Mouse (Mus musculus) heart, embryonic 15.5 days (tissue): ENCODE measurements around the gene Adh6a. TPM values are rescaled to one million over a fixed set of nuclear protein-coding genes. Genes with fewer than 3 reads are reported as not detected.

Source experiments
- ATAC-seq: fragments of 200-750 bp; cut with Nextera tagmentation; replicated peaks from 2 replicates; pipeline ENCODE4 v1.8.0; 2017; ENCODE audit warnings: low read depth, moderate TSS enrichment; ENCODE audit not compliant: insufficient number of reproducible peaks, insufficient read depth, low FRiP score
- H3K27ac ChIP-seq: fragments of 300-500 bp; sonication (generic); 2 replicates; pipeline ENCODE4 v1.5.1; 2015; ENCODE audit warnings: mild to moderate bottlenecking, inconsistent platforms
- H3K27me3 ChIP-seq: fragments of 300-500 bp; sonication (generic); 2 replicates; pipeline ENCODE4 v1.6.1; 2015; ENCODE audit warnings: inconsistent platforms
- H3K36me3 ChIP-seq: fragments of 300-500 bp; sonication (generic); 2 replicates; pipeline ENCODE4 v1.6.1; 2015; ENCODE audit warnings: mild to moderate bottlenecking, inconsistent platforms
- H3K4me1 ChIP-seq: fragments of 300-500 bp; sonication (generic); replicated peaks from 2 replicates; pipeline ENCODE4 v1.6.1; 2015; ENCODE audit warnings: inconsistent platforms
- H3K4me2 ChIP-seq: fragments of 300-500 bp; sonication (generic); 2 replicates; pipeline ENCODE4 v1.6.1; 2015; ENCODE audit warnings: inconsistent platforms, mild to moderate bottlenecking, moderate library complexity
- H3K4me3 ChIP-seq: fragments of 300-500 bp; sonication (generic); 2 replicates; pipeline ENCODE4 v1.5.1; 2015; ENCODE audit warnings: mild to moderate bottlenecking, inconsistent platforms
- H3K9ac ChIP-seq: fragments of 300-500 bp; sonication (generic); 2 replicates; pipeline ENCODE4 v1.6.1; 2015; ENCODE audit warnings: mild to moderate bottlenecking, inconsistent platforms
- H3K9me3 ChIP-seq: fragments of 300-500 bp; sonication (generic); replicated peaks from 2 replicates; pipeline ENCODE4 v1.6.1; 2016; ENCODE audit warnings: inconsistent platforms
- WGBS: fragments of 180-500 bp; shearing (Covaris S2); methylation state at CpG from one replicate; pipeline ENCODE4 v1.1.7; 2015; ENCODE audit warnings: mixed read lengths; 5-methylcytosine and 5-hydroxymethylcytosine counted together
- polyA plus RNA-seq: library from polyadenylated mRNA; unstranded; fragments of >200 nt; fragmentation: Nextera tagmentation; extraction: Ambion mirVana; gene quantifications from 2 replicates; pipeline ENCODE4 v1.2.1, GENCODE M21; 2015

The Adh6a gene
- not detected in 2 replicates for polyA plus RNA-seq

- Histone ChIP-seq H3K4me2 (no peak within 1 kb of the TSS), H3K9me3 (no peaks in the 10 kb centered on the region), H3K27ac (no peak within 1 kb of the TSS), H3K4me1 (no peaks in the 10 kb centered on the region), H3K4me3 (no peak within 1 kb of the TSS), H3K27me3 (no peaks in the 10 kb centered on the region), H3K36me3 (no peaks in the 10 kb centered on the region), H3K9ac (no peak within 1 kb of the TSS)
- 74% methylated on average over 5 of the region's 5 CpGs for WGBS
- ATAC-seq, result no peak
Measured at GRCm38 (mm10) chr3:138312965-138313364, at the start of gene Adh6a. TSS of gene Adh6a (plus strand) at chr3:138313286.

- no peaks in the 10 kb centered on the region for H3K27me3 ChIP-seq
- no peaks in the 10 kb centered on the region for H3K9me3 ChIP-seq
- H3K36me3 ChIP-seq, result no peaks in the 10 kb centered on the region
- H3K4me2 ChIP-seq, result no peak overlapping the region
- H3K4me1 ChIP-seq, result no peaks in the 10 kb centered on the region
- WGBS, result 62% methylated on average over 3 of the region's 3 CpGs
- H3K9ac ChIP-seq, result no peak overlapping the region
- no peak overlapping the region for H3K27ac ChIP-seq
- ATAC-seq, result no peak
- H3K4me3 ChIP-seq, result no peak overlapping the region
Measured at GRCm38 (mm10) chr3:138264648-138265047, 48.4 kb upstream of the Adh6a start.

GRCm38 (mm10) chr3:138270507-138270906, 42.6 kb upstream of the Adh6a start:
- no peak overlapping the region for H3K9ac ChIP-seq
- 22% methylated on average over 1 of the region's 1 CpGs for WGBS
- no peaks in the 10 kb centered on the region for H3K9me3 ChIP-seq
- ATAC-seq, result no peak
- H3K4me2 ChIP-seq, result no peak overlapping the region
- H3K27ac ChIP-seq, result no peak overlapping the region
- no peaks in the 10 kb centered on the region for H3K36me3 ChIP-seq
- no peaks in the 10 kb centered on the region for H3K4me1 ChIP-seq
- no peak overlapping the region for H3K4me3 ChIP-seq
- no peaks in the 10 kb centered on the region for H3K27me3 ChIP-seq

GRCm38 (mm10) chr3:138271297-138271696, 41.8 kb upstream of the Adh6a start:
- H3K4me2 ChIP-seq, result no peak overlapping the region
- H3K27me3 ChIP-seq, result no peaks in the 10 kb centered on the region
- whole genome bisulfite sequencing, result 85% methylated on average over 2 of the region's 2 CpGs
- no peaks in the 10 kb centered on the region for H3K4me1 ChIP-seq
- no peaks in the 10 kb centered on the region for H3K36me3 ChIP-seq
- no peak overlapping the region for H3K9ac ChIP-seq
- no peak for ATAC-seq
- H3K27ac ChIP-seq, result no peak overlapping the region
- H3K9me3 ChIP-seq, result no peaks in the 10 kb centered on the region
- H3K4me3 ChIP-seq, result no peak overlapping the region

GRCm38 (mm10) chr3:138273080-138273479, 40.0 kb upstream of the Adh6a start:
- WGBS, result 77% methylated on average over 7 of the region's 7 CpGs
- Histone ChIP-seq H3K36me3 (no peaks in the 10 kb centered on the region), H3K4me2 (no peak overlapping the region), H3K9me3 (no peaks in the 10 kb centered on the region), H3K27ac (no peak overlapping the region), H3K4me3 (no peak overlapping the region), H3K27me3 (no peaks in the 10 kb centered on the region), H3K4me1 (0 out of 2 replicates have a peak, but pooled peaks cover 3% of the 10 kb centered on the region), H3K9ac (no peak overlapping the region)
- ATAC-seq, result no peak

DNA sequence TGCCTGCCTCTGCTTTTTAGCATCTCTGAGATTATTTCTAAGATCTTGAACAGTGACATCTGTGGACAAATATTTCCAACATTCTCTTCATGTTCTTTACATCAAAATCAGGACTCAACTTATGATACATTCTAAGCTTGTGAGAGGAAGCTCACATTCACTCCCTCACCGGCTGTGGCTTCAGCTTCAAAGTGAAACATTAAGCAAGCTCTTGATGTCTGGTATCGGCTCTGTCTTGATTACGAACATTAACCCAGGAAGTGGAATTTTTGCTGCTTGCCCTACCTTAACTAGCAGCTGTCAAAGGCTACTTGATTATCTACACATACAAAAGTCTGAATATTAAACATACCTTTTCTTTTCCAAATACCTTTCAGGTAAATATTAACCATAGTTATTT, 38.0 kb upstream of the Adh6a start:
- H3K4me2 ChIP-seq, result no peak overlapping the region
- 57% methylated on average over 3 of the region's 3 CpGs for WGBS
- no peaks in the 10 kb centered on the region for H3K27me3 ChIP-seq
- no peak for ATAC-seq
- no peak overlapping the region for H3K27ac ChIP-seq
- H3K4me1 ChIP-seq, result 0 out of 2 replicates have a peak, but pooled peaks cover 3% of the 10 kb centered on the region
- H3K9ac ChIP-seq, result no peak overlapping the region
- H3K36me3 ChIP-seq, result no peaks in the 10 kb centered on the region
- no peaks in the 10 kb centered on the region for H3K9me3 ChIP-seq
- no peak overlapping the region for H3K4me3 ChIP-seq

DNA sequence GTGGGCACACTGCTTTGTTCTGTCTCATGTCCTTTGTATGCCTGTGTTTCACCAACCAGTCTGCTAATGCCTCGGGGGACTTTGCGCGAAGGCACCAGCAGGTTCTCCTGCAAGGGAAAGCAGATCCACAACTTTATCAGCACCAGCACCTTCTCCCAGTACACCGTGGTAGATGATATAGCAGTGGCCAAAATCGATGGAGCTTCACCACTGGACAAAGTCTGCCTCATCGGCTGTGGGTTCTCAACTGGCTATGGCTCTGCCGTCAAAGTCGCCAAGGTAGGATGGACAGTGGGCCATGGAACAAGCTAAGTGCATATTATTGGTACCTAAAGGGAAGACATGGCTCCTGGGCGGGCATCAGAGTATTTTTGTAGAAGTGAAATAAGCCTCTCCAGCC, 30.5 kb upstream of the Adh6a start:
- Histone ChIP-seq H3K27me3 (no peaks in the 10 kb centered on the region), H3K4me2 (no peak overlapping the region), H3K9me3 (no peaks in the 10 kb centered on the region), H3K4me3 (no peak overlapping the region), H3K27ac (no peak overlapping the region), H3K4me1 (no peaks in the 10 kb centered on the region), H3K9ac (no peak overlapping the region), H3K36me3 (no peaks in the 10 kb centered on the region)
- ATAC-seq, result no peak
- WGBS, result 91% methylated on average over 9 of the region's 9 CpGs

DNA sequence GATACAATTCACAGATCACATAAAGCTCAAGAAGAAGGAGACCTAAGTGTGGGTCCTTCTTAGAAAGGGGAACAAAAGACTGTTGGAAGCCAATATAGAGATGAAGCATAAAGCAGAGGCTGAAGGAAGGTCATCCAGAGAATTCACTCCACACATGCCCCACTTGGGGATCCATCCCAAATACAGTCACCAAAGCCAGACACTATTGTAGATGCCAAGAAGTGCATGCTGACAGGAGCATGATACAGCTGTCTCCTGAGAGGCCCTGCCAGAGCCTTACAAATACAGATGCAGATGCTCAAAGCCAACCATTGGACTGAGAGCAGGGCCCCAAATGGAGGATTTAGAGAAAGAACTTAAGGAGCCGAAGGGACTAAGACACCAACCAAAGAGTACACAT, 29.3 kb upstream of the Adh6a start:
- Histone ChIP-seq H3K4me3 (no peak overlapping the region), H3K9ac (no peak overlapping the region), H3K27me3 (no peaks in the 10 kb centered on the region), H3K27ac (no peak overlapping the region), H3K9me3 (no peaks in the 10 kb centered on the region), H3K4me2 (no peak overlapping the region), H3K36me3 (no peaks in the 10 kb centered on the region), H3K4me1 (no peaks in the 10 kb centered on the region)
- 86% methylated on average over 1 of the region's 1 CpGs for WGBS
- no peak for ATAC-seq

DNA sequence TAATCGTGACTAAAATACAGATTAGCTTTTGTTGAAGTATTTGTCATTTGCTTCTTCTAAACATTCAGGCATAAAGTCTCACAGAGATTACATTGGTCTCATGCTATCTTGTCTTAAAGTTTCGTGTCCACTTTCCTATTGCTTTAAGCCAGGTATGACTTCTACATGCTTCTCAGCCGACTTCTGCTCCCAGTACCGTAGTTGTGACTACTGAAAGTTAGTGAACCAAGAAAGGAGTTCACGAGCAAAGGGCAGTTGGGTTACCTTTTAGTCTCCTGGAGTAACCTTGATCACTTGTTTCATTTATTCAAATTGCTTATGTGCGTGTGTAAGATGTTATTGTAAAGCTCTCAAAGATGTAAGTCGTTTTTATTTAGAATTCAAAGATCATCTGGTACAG, 27.1 kb upstream of the Adh6a start:
- H3K9ac ChIP-seq, result no peak overlapping the region
- no peaks in the 10 kb centered on the region for H3K36me3 ChIP-seq
- no peak overlapping the region for H3K4me2 ChIP-seq
- WGBS, result 83% methylated on average over 7 of the region's 7 CpGs
- no peak overlapping the region for H3K4me3 ChIP-seq
- no peak for ATAC-seq
- H3K27ac ChIP-seq, result no peak overlapping the region
- H3K27me3 ChIP-seq, result no peaks in the 10 kb centered on the region
- H3K4me1 ChIP-seq, result no peaks in the 10 kb centered on the region
- no peaks in the 10 kb centered on the region for H3K9me3 ChIP-seq

GRCm38 (mm10) chr3:138287686-138288085, 25.4 kb upstream of the Adh6a start:
- Histone ChIP-seq H3K27me3 (no peaks in the 10 kb centered on the region), H3K4me3 (no peak overlapping the region), H3K36me3 (no peaks in the 10 kb centered on the region), H3K4me2 (no peak overlapping the region), H3K4me1 (no peaks in the 10 kb centered on the region), H3K27ac (no peak overlapping the region), H3K9me3 (no peaks in the 10 kb centered on the region), H3K9ac (no peak overlapping the region)
- WGBS, result 79% methylated on average over 4 of the region's 4 CpGs
- no peak for ATAC-seq

DNA sequence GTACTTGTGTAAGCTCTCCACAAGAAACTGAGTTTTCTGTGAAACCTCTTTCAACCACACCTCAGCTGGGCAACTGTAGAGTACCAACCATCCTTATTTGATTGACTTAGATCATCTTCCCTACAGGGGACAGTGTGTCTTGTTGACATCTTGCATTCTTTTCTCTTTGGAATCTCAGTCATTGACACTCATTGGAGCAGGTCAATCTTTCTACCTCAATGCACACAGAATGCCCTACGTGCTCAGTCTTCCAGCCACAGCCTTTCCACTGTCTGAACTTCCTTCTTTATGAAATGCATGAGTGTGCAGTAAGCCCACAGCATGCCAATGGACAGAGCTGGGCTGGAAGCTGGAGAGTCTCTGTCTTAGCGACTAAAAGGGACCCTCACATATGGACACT, 22.4 kb upstream of the Adh6a start:
- Histone ChIP-seq H3K36me3 (no peaks in the 10 kb centered on the region), H3K4me1 (no peaks in the 10 kb centered on the region), H3K9me3 (no peaks in the 10 kb centered on the region), H3K9ac (no peak overlapping the region), H3K27ac (no peak overlapping the region), H3K4me3 (no peak overlapping the region), H3K27me3 (no peaks in the 10 kb centered on the region), H3K4me2 (no peak overlapping the region)
- WGBS, result 83% methylated on average over 2 of the region's 2 CpGs
- ATAC-seq, result no peak

DNA sequence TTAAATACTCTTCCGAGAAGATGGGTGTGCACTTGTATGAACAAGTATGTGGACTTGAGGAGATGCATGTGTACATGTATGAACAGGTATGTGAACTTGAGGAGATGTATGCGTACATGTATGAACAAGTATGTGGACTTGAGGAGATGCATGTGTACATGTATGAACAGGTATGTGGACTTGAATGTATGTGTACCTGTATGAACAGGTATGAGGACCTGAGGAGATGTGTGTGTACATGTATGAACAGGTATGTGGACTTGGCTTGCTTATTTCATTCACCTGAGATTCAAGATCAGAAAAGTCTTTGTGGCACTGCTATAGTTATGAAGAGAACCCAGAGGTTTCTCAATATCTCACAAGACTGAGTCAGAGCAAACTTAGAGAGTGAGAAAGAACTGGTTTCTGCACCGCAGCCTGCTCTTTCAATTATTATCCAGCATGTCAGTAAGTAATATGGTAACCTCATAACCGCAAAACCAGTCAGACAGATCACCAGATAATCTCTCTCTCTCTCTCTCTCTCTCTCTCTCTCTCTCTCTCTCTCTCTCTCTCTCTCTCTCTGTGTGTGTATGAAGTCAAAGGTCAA, 21.5 kb upstream of the Adh6a start:
- ATAC-seq, result no peak
- 86% methylated on average over 4 of the region's 4 CpGs for WGBS
- H3K27me3 ChIP-seq, result no peaks in the 10 kb centered on the region

More for the DNA sequence above, 21.5 kb upstream of the Adh6a start:
- Histone ChIP-seq H3K36me3 (no peaks in the 10 kb centered on the region), H3K9me3 (no peaks in the 10 kb centered on the region), H3K4me3 (no peak overlapping the region), H3K9ac (no peak overlapping the region), H3K27ac (no peak overlapping the region), H3K4me1 (no peaks in the 10 kb centered on the region), H3K4me2 (no peak overlapping the region)
